Mouse (Mus musculus) WW6 (cell line): ENCODE data around the gene Pgbd5.

Experiments
- DNase-seq: peaks from one replicate; pipeline ENCODE4 v3.0.0-alpha.2; 2013; ENCODE audit warnings: low read depth, low spot score

Pgbd5 gene

DNA sequence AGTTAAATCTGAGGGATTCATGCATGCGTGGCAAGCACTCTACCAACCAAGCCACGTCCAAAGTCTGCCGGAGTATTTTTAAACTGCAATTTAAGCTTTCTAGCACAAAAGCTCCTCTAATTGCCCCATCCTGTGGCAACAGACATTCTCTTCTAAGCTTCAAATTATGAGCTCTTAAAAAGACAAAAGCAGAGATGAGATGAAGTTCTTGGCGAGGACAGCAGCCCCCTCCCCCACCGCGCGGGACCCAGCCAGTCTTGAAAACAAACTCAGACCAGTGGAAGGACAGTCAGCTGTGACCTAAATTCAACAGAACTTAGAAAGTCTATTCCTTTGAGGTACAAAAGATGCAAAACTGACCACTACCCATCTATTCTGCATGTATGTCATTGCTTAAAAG lies 48.3 kb downstream of the Pgbd5 start:
- DNase-seq: no peak

DNA sequence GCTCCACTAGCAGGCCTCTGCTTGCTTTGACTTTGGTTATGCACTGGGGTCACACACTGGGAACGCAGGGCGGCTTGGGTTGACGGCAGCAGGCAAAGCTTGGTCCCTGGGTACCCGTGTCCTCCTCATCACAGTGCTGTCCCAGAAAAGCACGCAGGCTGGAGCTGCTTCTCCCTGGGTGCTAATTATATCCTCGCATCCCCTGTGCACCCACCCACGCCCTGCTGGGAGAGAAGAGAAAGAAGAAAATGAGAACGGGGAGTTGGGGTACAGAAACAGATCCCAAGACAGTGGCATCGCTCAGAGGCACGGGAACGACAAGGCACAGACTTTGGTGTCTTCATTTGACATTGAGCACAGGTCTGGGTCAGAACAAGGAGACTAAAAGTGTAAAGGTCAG lies 50.0 kb downstream of the Pgbd5 start:
- no peak for DNase-seq

DNA sequence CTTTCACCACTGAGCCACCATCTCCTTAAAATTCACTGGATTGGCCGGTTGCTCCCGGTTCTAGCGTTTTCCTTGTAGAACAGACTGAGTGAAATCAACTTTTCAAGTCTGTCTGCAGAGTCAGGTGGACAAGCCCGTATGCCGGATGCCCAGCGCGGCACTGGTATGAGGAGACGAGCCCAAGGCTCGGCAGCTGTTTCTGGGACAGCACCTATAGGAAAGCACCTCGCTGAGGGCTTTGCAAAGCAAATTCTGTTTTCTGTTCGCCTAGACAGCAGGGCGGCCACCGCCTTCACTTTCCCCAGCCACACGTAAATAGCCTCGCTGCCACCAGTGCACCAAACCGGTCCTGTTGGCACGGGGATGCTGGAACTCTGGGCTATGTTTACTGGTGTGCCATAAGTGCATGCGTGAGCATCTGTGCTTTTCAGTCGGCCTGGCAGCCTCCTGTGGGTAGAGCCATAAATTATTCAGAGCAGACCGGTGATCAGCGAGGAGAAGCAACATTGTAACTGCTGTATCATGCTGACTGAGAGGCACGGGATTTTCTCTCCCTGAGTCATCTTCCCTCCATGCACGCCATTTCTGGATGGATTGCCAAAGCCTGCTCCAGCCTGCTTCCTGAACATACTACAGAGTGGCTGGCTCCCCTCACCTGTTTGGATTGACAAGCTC lies 53.1 kb downstream of the Pgbd5 start:
- no peak for DNase-seq

DNA sequence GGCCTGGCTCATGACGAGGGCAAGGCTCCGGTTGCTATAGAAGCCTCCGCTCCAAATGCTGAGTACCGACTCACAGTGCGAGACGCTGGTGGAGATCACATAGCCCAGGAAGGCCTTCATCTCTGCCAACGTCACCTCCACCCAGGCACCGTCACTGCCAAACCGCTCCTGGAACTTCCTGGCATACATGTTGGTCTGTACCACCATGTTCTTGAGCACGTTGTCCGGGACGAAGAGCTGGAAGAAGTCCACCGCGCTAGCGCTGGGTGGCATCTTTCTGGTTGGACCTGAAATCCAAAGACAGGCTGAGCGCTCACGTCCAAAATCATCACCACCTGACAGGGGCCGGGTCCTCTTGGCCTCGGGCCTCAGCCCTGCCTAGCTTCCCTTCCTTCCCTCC lies 55.1 kb downstream of the Pgbd5 start:
- no peak for DNase-seq

DNA sequence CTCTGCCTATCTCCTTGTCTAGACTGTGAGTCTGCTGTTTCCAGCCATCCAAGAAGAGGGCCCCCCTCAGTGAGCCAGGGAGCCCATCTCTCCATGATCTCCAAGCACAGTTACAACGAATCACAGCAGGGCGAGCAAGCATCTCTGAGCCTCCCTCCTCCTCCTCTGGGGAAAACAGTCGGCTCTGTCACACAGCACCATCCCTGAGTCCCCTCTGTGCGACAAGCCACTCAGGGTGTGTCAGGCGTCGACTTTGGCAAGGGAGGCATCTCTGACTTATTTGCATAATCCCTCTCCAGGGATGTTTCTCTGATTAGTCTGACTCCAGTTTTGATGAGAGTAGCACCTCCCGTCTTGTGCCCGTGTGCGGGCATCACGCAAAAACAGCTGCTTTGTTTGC lies 57.2 kb downstream of the Pgbd5 start:
- DNase-seq: no peak

GRCm38 (mm10) chr8:124379289-124379688 lies 60.2 kb downstream of the Pgbd5 start:
- DNase-seq: no peak

- no peak for DNase-seq
Measured at GRCm38 (mm10) chr8:124376406-124376805, 63.1 kb downstream of the Pgbd5 start.

DNA sequence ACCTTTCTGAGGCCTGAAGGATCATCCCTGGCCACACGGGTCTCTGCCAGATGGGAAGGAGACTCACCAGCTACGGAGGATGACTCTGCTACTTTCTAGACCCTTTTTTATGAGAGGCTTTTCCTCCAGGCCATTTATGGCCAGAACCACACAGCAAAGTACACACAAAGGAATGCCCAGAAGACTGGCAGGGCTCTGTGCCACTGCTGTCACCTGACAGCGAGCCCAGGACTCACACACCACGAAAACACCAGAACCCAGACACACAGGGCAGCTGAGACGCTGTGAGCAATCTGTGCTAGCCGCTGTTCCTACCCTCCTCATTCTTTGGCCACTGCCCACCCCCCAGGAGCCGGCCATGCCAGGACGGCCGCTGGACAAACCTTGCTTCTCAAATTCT lies 63.7 kb downstream of the Pgbd5 start:
- DNase-seq: no peak

- DNase-seq: no peak
Measured at GRCm38 (mm10) chr8:124375168-124375567, 64.3 kb downstream of the Pgbd5 start.

GRCm38 (mm10) chr8:124373753-124374152 lies 65.7 kb downstream of the Pgbd5 start:
- no peak for DNase-seq

DNA sequence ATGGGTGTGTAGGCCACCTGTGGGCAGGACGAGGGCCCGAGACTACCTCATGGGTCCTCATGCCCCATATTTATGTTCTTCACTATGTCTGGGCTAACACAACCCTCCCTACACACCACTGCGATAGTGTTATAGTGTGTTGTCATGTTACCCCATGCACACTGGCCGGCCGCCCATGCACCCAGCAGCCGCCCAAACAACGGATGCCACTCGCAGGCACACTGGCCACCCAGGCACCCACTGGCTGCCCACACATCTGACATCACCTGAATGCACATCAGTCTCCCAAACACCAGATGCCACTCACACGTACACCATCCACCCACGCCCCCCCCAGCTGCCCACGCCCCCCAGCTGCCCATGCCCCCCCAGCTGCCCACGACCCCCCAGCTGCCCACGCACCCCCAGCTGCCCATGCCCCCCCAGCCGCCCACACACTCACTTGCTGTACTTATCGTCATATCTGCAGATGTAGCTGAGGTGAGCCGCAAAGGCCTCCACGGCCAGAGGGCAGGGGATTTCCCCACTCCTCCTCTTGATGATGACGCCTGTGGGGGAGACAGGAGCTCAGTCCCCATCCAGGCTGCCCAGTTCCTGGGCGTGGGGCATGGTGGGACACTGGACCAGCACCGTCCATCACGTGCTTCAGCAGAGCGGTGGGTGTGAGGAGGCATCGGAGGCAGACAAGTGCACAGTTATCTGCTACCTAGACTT lies 67.9 kb downstream of the Pgbd5 start:
- DNase-seq: no peak

GRCm38 (mm10) chr8:124370422-124371183 lies 68.9 kb downstream of the Pgbd5 start:
- DNase-seq: no peak

GRCm38 (mm10) chr8:124368213-124368612 lies 71.2 kb downstream of the Pgbd5 start:
- DNase-seq: no peak

- DNase-seq: no peak
Measured at GRCm38 (mm10) chr8:124363337-124363736, 76.1 kb downstream of the Pgbd5 start.

DNA sequence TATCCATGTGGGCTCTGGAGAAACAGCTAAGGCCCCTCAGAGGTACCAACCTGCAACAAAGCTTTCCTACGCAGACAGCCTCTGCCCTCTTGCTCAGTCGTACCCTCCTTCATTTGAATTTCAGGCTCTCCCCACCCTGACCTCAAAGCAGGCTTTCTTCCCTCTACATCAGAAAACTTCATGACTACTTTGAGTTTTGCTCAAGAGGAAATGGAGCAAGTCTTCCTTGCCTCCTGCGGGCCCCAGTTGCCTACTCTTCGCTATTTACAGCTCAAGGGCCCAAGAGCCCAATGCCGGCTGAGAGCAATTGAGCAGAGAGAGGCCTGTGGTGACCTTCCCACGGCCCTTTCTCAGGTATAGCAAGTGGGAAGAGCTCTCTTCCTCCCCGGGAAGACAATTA lies 76.9 kb downstream of the Pgbd5 start:
- DNase-seq: no peak

- DNase-seq: no peak
Measured at GRCm38 (mm10) chr8:124361773-124362427, 77.6 kb downstream of the Pgbd5 start.

DNA sequence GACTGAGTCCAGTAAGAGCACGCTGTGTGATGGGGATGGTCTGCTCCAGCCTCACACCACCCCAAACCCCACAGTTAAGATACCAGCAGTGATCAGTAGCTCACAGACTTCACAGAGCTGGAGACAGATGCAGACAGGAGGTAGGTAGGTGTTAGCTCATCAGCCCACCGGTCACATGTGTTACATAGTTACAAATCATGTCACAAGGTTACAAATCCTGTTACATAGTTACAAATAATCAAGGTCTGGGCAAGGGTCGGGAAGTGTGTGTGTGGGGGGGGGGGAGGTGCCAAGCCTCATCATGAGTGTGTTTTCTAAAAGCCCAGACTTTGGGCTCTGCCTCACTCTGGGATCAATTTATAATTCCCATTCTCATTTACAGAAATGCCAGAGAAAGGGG lies 78.5 kb downstream of the Pgbd5 start:
- DNase-seq: no peak

GRCm38 (mm10) chr8:124351636-124352035 lies 87.8 kb downstream of the Pgbd5 start:
- DNase-seq: no peak

DNA sequence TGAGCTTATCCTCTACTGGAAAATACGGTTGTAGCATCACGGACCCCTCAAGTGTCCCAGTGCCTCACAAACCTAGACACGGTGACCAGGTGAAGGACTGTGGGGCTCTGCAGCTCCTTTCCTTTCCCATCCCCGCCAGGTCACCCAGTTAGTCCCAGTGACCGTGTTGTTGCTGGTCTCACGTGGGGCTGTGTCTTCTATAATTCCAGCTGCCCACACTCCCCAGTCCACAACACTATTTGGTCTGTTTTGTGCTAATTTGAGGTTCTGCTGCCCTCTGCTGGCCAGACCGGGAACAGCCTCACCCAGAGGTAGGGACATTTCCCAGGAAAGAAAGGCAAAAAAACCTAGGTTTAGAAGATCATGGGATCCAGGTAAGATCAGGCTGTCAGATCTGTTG lies 89.8 kb downstream of the Pgbd5 start:
- no peak for DNase-seq

DNA sequence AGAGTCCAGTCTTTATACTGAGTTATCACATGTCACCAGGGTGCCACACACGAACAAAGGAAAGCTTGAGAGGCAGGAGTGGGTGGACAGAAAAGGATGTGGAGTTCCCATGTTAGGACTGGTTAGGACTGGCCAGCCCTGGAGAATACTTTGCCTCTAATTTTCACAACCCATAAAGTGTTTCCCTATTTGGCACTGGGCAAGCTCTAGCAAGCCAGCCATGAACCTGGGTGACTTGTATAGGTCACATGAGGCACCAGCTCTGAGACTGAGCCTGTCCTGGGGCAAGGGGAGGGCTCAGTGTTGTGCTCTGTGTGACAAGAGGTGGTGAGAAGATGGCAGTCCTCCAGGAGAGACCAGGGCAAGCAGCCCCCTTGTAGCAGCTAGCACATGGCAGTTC lies 91.4 kb downstream of the Pgbd5 start:
- DNase-seq: no peak

- DNase-seq: no peak
Measured at GRCm38 (mm10) chr8:124346852-124347523, 92.5 kb downstream of the Pgbd5 start.

GRCm38 (mm10) chr8:124345098-124345497 lies 94.4 kb downstream of the Pgbd5 start:
- no peak for DNase-seq
